Mouse (Mus musculus) liver, embryonic 16.5 days (tissue): ENCODE measurements around the gene Slc7a5. TPM values are rescaled to one million over a fixed set of nuclear protein-coding genes. Genes with fewer than 3 reads are reported as not detected.

Source experiments
- ATAC-seq: fragments of 200-750 bp; cut with Nextera tagmentation; 2 replicates; pipeline ENCODE4 v1.8.0; 2017; ENCODE audit warnings: low read depth, mild to moderate bottlenecking, moderate number of reproducible peaks, moderate library complexity
- H3K27ac ChIP-seq: fragments of 300-500 bp; sonication (generic); 2 replicates; pipeline ENCODE4 v1.5.1; 2014; ENCODE audit warnings: mild to moderate bottlenecking, low read length
- H3K27me3 ChIP-seq: fragments of 300-500 bp; sonication (generic); 2 replicates; pipeline ENCODE4 v1.6.1; 2014; ENCODE audit warnings: low read depth, low read length, mixed read lengths; ENCODE audit not compliant: control insufficient read depth, insufficient read depth
- H3K36me3 ChIP-seq: fragments of 300-500 bp; sonication (generic); 2 replicates; pipeline ENCODE4 v1.6.1; 2014; ENCODE audit warnings: mild to moderate bottlenecking; ENCODE audit not compliant: control insufficient read depth, insufficient read depth
- H3K4me1 ChIP-seq: fragments of 300-500 bp; sonication (generic); 2 replicates; pipeline ENCODE4 v1.6.1; 2014; ENCODE audit warnings: low read depth, low read length, mixed read lengths; ENCODE audit not compliant: control insufficient read depth
- H3K4me2 ChIP-seq: fragments of 300-500 bp; sonication (generic); 2 replicates; pipeline ENCODE4 v1.6.1; 2014; ENCODE audit warnings: low read depth, low read length, mixed read lengths
- H3K4me3 ChIP-seq: fragments of 300-500 bp; sonication (generic); 2 replicates; pipeline ENCODE4 v1.5.1; 2014; ENCODE audit warnings: low read depth, mild to moderate bottlenecking, low read length
- H3K9ac ChIP-seq: fragments of 300-500 bp; sonication (generic); 2 replicates; pipeline ENCODE4 v1.6.1; 2014; ENCODE audit warnings: low read depth, low read length
- H3K9me3 ChIP-seq: fragments of 300-500 bp; sonication (generic); replicated peaks from 2 replicates; pipeline ENCODE4 v1.6.1; 2016; ENCODE audit warnings: low read length; ENCODE audit not compliant: control insufficient read depth
- WGBS: fragments of 180-500 bp; shearing (Covaris S2); extraction: QIAGEN DNeasy Blood & Tissue Kit; methylation state at CpG from one replicate; pipeline ENCODE4 v1.1.7; 2014; ENCODE audit not compliant: insufficient replicate concordance; 5-methylcytosine and 5-hydroxymethylcytosine counted together
- polyA plus RNA-seq: library from polyadenylated mRNA; unstranded; fragments of >200 nt; fragmentation: Nextera tagmentation; extraction: Ambion mirVana; gene quantifications from 2 replicates; pipeline ENCODE4 v1.2.1, GENCODE M21; 2015

Gene Slc7a5
- polyA plus RNA-seq, 1 experiment from 2014 or later, result 36.9 TPM

DNA sequence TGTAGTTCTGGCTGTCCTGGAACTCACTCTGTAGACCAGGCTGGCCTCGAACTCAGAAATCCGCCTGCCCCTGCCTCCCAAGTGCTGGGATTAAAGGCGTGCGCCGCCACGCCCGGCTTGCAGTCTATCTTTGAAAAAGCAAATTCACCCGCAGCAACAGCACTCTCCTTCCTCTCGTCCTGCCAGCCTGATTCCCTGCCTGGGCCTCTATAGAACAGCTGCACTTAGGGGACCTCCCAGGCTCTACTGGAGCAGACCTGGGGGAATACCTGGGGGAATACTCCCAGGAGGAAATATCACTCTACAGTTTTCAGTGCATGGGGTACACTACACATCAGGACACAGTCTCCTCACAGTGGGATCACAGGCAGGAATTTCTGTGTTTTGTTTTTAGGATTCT, 58.2 kb downstream of the Slc7a5 start:
- peaks cover 31% of the 10 kb centered on the region for H3K4me1 ChIP-seq
- no peak overlapping the region for H3K4me2 ChIP-seq
- H3K4me3 ChIP-seq, result no peak overlapping the region
- H3K36me3 ChIP-seq, result no peaks in the 10 kb centered on the region
- no peaks in the 10 kb centered on the region for H3K9me3 ChIP-seq
- no peaks in the 10 kb centered on the region for H3K27me3 ChIP-seq
- 62% methylated on average over 9 of the region's 9 CpGs for WGBS
- no peak overlapping the region for H3K27ac ChIP-seq
- H3K9ac ChIP-seq, result no peak overlapping the region
- no peak for ATAC-seq

DNA sequence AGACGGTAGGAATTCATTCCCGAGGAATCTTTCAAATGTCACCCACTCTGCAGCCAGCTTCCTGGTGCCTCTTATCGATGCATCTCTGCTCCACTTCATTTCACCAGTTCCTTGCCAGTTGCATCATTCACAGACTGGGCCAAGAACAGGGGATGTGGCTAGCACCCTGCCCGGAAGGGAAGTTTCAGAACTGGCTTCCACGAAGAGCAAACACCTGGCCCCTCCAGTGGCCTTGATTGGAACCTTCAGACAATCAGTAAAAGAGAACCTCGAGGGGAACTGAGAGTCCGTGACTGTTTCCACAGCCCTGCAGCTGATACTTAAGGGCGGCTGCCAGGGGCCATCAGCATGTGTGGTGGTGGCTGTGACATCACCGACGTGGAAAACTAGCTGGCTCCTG, 59.0 kb downstream of the Slc7a5 start:
- peaks cover 31% of the 10 kb centered on the region for H3K4me1 ChIP-seq
- 34% methylated on average over 10 of the region's 10 CpGs for WGBS
- no peaks in the 10 kb centered on the region for H3K9me3 ChIP-seq
- no peak overlapping the region for H3K9ac ChIP-seq
- H3K36me3 ChIP-seq, result no peaks in the 10 kb centered on the region
- no peak for ATAC-seq
- H3K27me3 ChIP-seq, result no peaks in the 10 kb centered on the region
- no peak overlapping the region for H3K4me3 ChIP-seq
- H3K27ac ChIP-seq, result no peak overlapping the region
- no peak overlapping the region for H3K4me2 ChIP-seq

DNA sequence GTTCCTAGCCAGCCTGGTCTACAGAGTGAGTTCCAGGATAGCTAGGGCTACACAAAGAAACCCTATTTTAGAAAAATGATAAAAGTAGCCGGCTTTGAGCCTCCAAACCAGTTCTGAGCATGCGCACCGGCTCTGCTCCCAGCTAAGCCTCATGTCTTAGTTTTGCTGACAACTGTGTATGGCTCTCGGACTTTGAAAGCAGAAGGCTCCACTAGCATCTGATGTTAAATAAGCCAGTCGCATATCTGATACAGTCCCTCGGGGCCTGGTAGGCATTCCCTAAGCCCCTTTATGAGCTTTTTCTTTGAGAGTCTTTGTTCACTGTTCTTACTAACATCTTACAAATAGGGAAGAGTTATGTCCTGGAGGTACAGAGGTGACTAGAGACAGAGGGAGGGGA, 59.5 kb downstream of the Slc7a5 start:
- Histone ChIP-seq H3K9me3 (no peaks in the 10 kb centered on the region), H3K4me1 (peaks cover 31% of the 10 kb centered on the region), H3K4me2 (no peak overlapping the region), H3K27me3 (no peaks in the 10 kb centered on the region), H3K9ac (no peak overlapping the region), H3K27ac (no peak overlapping the region), H3K4me3 (no peak overlapping the region), H3K36me3 (no peaks in the 10 kb centered on the region)
- no peak for ATAC-seq
- 66% methylated on average over 6 of the region's 6 CpGs for WGBS

DNA sequence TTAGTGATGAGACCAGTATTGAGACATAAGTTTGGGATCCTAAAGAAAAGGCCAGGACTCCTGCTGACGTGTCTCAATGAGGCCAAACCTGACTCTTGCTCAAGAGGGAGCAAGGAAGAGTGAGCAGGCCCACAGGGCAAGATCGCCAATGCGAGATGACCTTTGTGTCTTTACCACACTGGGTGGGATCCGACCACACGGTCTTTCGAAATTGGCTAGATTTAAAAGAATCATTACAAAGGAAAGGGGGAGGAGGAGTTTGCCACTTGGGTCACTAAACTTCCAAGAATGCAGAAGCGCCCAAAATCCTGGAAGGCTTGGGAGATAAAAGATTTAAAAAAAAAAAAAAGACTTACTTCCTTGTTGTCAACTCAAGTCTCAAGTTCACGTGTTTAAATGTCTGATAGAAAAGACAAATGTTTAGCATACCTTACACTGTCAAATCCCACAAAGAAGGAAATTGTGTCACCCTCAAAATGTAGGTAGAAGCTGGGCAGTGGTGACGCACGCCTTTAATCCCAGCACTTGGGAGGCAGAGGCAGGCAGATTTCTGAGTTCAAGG, 60.2 kb downstream of the Slc7a5 start:
- H3K9me3 ChIP-seq, result no peaks in the 10 kb centered on the region
- H3K4me2 ChIP-seq, result no peak overlapping the region
- no peak overlapping the region for H3K4me3 ChIP-seq
- H3K4me1 ChIP-seq, result peaks cover 27% of the 10 kb centered on the region
- no peaks in the 10 kb centered on the region for H3K27me3 ChIP-seq
- ATAC-seq, result no peak
- H3K36me3 ChIP-seq, result no peaks in the 10 kb centered on the region
- H3K9ac ChIP-seq, result no peak overlapping the region
- H3K27ac ChIP-seq, result no peak overlapping the region
- WGBS, result 49% methylated on average over 10 of the region's 10 CpGs

DNA sequence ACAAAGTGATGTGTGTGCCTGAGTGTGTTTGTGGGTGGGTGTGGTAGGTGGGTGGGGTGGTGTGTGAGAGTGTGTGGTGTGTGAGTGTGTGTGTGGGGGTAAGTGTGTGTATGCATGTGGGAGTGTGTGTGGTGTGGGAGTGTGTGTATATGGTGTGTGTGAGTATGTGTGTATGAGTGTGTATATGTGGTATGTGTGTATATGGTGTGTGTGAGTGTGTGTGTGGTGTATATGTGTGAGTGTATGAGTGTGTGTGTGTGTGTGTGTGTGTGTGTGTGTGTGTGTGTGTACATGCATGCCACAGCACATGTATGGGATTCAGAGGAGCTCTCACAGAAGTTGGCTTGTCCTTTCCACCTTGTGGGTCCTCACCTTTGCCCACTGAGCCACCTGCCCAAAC, 60.7 kb downstream of the Slc7a5 start:
- H3K4me2 ChIP-seq, result no peak overlapping the region
- H3K36me3 ChIP-seq, result peaks cover 2% of the 10 kb centered on the region; the same call in 1 of the 2 replicates
- ATAC-seq, result no peak
- H3K4me1 ChIP-seq, result peaks cover 22% of the 10 kb centered on the region
- no peak overlapping the region for H3K4me3 ChIP-seq
- no peak overlapping the region for H3K27ac ChIP-seq
- H3K9ac ChIP-seq, result no peak overlapping the region
- H3K27me3 ChIP-seq, result no peaks in the 10 kb centered on the region
- no peaks in the 10 kb centered on the region for H3K9me3 ChIP-seq

DNA sequence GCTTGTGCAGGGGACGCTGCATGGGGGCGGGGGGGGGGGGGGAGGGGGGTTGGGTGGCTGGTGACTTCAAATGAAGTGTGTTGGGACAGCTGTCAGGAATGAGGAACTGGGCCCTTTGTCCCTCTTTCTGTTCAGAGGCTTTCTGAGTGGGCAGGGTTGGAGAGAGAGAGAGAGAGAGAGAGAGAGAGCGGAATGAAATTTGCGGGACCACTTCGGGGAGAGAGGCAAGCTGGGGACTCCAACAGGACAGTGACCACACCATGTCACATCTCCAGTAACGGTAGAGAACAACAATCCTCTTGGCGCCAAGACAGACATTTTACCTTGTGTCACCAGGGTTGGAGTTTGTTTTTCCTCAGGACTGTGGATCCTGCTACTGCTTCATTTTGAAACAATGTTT, 62.7 kb downstream of the Slc7a5 start:
- no peaks in the 10 kb centered on the region for H3K9me3 ChIP-seq
- ATAC-seq, result no peak
- no peaks in the 10 kb centered on the region for H3K27me3 ChIP-seq
- H3K36me3 ChIP-seq, result peaks cover 8% of the 10 kb centered on the region
- no peak overlapping the region for H3K4me2 ChIP-seq
- no peak overlapping the region for H3K27ac ChIP-seq
- peaks cover 6% of the 10 kb centered on the region for H3K4me1 ChIP-seq
- no peak overlapping the region for H3K4me3 ChIP-seq
- H3K9ac ChIP-seq, result no peak overlapping the region
- WGBS, result 44% methylated on average over 7 of the region's 7 CpGs

DNA sequence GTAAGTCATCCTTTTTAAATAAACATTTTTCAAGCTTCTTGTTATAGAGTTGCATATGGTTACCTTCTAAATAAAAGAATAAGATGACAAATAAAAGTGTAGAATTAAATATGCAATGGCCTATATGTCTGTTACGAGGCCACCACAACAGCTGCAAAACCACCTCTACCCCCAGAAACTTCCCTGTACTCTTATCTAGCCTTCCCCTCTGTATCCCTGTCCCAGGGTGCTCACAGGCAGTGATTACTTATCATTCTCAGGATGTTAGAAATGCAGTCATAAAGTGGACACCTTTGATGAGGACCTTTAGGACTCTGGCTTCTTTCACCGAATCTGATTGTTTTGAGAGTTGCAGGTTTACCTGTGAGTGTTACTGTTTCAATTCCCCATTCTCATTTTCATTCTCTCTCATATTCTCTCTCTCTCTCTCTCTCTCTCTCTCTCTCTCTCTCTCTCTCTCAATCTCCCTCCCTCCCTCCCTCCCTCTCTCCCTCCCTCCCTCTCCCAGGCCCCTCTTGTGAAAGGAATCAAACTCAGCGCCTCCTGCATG, 64.2 kb downstream of the Slc7a5 start:
- Histone ChIP-seq H3K9ac (no peak overlapping the region), H3K27me3 (no peaks in the 10 kb centered on the region), H3K4me2 (no peak overlapping the region), H3K4me3 (no peak overlapping the region), H3K9me3 (no peaks in the 10 kb centered on the region), H3K4me1 (peaks cover 3% of the 10 kb centered on the region), H3K36me3 (peaks cover 8% of the 10 kb centered on the region), H3K27ac (no peak overlapping the region)
- no peak for ATAC-seq
- WGBS, result 53% methylated on average over 3 of the region's 3 CpGs

DNA sequence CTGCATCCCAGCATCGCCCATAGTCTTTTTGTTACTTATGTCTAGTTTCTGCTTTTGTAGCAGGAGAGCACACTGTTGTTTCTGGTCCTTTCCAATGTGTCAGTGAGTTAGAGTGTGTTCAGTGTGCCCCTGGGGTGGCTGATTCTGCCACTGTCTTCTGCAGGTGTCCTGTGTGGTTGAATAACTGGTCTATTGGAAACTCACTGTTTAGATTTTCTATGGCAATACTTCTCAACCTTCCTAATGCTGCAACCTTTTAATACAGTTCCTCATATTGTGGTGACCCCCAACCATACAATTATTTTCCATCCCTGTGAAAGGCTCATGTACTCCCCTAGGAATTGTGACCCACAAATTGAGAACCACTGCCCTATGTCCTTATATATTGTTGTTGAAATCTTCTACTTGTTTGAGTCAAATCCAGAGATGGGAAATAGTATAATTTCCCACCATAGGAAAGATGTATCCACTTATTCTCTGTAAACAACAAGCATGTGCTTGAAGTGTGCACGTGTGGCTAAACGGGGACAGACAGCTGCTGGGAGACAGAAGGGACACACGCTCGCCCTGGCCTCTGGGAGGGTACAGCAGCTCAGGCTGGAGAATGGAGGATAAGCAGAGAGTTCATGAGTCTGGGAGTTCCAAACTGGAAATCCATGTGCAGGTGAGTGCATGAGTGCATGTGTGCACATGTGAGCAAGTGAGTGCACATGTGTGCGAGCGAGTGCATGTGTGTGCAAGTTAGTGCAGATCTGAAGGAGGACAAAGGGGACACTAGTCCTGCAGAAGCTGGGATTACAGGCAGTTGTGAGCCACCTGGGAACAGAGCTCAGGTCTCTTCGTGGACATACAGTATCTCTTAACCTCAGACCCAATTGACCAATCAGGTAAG, 65.2 kb downstream of the Slc7a5 start:
- 78% methylated on average over 8 of the region's 8 CpGs for WGBS
- no peak for ATAC-seq
- no peak overlapping the region for H3K9ac ChIP-seq
- H3K4me1 ChIP-seq, result peaks cover 3% of the 10 kb centered on the region
- no peaks in the 10 kb centered on the region for H3K9me3 ChIP-seq
- H3K27ac ChIP-seq, result no peak overlapping the region
- H3K36me3 ChIP-seq, result peaks cover 8% of the 10 kb centered on the region
- H3K4me2 ChIP-seq, result no peak overlapping the region
- H3K4me3 ChIP-seq, result no peak overlapping the region
- H3K27me3 ChIP-seq, result no peaks in the 10 kb centered on the region

DNA sequence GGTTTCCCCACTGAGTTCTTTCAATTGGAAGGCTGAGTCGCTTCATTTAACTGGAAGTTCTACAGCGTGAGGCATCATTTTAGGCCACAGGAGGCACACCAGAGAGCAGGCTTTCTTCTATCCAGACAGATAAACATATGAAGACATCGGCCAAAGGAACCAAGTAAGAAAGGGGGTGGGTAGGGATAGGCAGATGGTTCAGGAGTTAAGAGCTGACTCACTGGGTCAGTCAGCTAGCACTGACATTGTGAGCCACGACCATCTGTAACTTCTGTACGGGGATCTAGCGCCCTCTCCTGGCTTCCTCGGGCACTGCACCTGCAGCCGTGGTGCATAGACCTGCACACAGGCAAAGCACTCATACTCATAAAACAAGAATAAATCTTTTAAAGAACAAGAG, 66.3 kb downstream of the Slc7a5 start:
- no peaks in the 10 kb centered on the region for H3K27me3 ChIP-seq
- ATAC-seq, result no peak
- H3K27ac ChIP-seq, result no peak overlapping the region
- no peak overlapping the region for H3K4me3 ChIP-seq
- no peaks in the 10 kb centered on the region for H3K9me3 ChIP-seq
- peaks cover 8% of the 10 kb centered on the region for H3K36me3 ChIP-seq
- H3K4me1 ChIP-seq, result no peaks in the 10 kb centered on the region
- WGBS, result 37% methylated on average over 8 of the region's 8 CpGs
- no peak overlapping the region for H3K4me2 ChIP-seq
- H3K9ac ChIP-seq, result no peak overlapping the region
